Mouse (Mus musculus) lung, postnatal 36 days (tissue): ENCODE results near the gene Irx5.

ENCODE experiments used
- DNase-seq: peaks from one replicate; pipeline ENCODE4 v3.0.0; 2022; ENCODE audit warnings: mixed read lengths

The Irx5 gene

GRCm38 (mm10) chr8:92357398-92357981 is at the start of gene Irx5:
Gene Irx5, plus strand, starts transcription at chr8:92357625.
- peak; percentile 87 for DNase-seq

GRCm38 (mm10) chr8:92312178-92312577 is 45.2 kb upstream of the Irx5 start:
- DNase-seq: no peak

- peak; percentile 57 for DNase-seq
Measured at GRCm38 (mm10) chr8:92313707-92314106, 43.7 kb upstream of the Irx5 start.

GRCm38 (mm10) chr8:92323751-92324150 is 33.7 kb upstream of the Irx5 start:
- DNase-seq: no peak

GRCm38 (mm10) chr8:92327176-92327575 is 30.2 kb upstream of the Irx5 start:
- no peak for DNase-seq

GRCm38 (mm10) chr8:92329273-92329672 is 28.2 kb upstream of the Irx5 start:
- DNase-seq: no peak

- peak; percentile 75 for DNase-seq
Measured at GRCm38 (mm10) chr8:92331811-92332210, 25.6 kb upstream of the Irx5 start.

- peak; percentile 60 for DNase-seq
Measured at GRCm38 (mm10) chr8:92333406-92333805, 24.0 kb upstream of the Irx5 start.

GRCm38 (mm10) chr8:92335079-92335478 is 22.3 kb upstream of the Irx5 start:
- DNase-seq: no peak

- no peak for DNase-seq
Measured at GRCm38 (mm10) chr8:92336041-92336440, 21.4 kb upstream of the Irx5 start.

GRCm38 (mm10) chr8:92343544-92343943 is 13.9 kb upstream of the Irx5 start:
- no peak for DNase-seq

GRCm38 (mm10) chr8:92349898-92350486 is 7.4 kb upstream of the Irx5 start:
- no peak for DNase-seq

GRCm38 (mm10) chr8:92353405-92353804 is 4.0 kb upstream of the Irx5 start:
- no peak for DNase-seq

GRCm38 (mm10) chr8:92354536-92355482 is 2.6 kb upstream of the Irx5 start:
- DNase-seq: peak; percentile 68

- DNase-seq: peak; percentile 99
Measured at GRCm38 (mm10) chr8:92355701-92356612, 1.5 kb upstream of the Irx5 start.

GRCm38 (mm10) chr8:92356613-92357375 is 631 bp upstream of the Irx5 start:
- no peak for DNase-seq

- no peak for DNase-seq
Measured at GRCm38 (mm10) chr8:92358141-92358999, 945 bp downstream of the Irx5 start.

- peak; percentile 22 for DNase-seq
Measured at GRCm38 (mm10) chr8:92359000-92359832, 1.8 kb downstream of the Irx5 start.

- DNase-seq: no peak
Measured at GRCm38 (mm10) chr8:92359833-92360082, 2.3 kb downstream of the Irx5 start.
